Mouse (Mus musculus) heart, embryonic 12.5 days (tissue): ENCODE measurements around the gene Spata19. TPM values are rescaled to one million over a fixed set of nuclear protein-coding genes. Genes with fewer than 3 reads are reported as not detected.

Source experiments
- ATAC-seq: fragments of 200-750 bp; cut with Nextera tagmentation; 2 replicates; pipeline ENCODE4 v1.8.0; 2017; ENCODE audit warnings: moderate TSS enrichment, moderate library complexity; ENCODE audit not compliant: insufficient number of reproducible peaks, low FRiP score
- H3K27ac ChIP-seq: fragments of 300-500 bp; sonication (generic); 2 replicates; pipeline ENCODE4 v1.5.1; 2016; ENCODE audit warnings: mild to moderate bottlenecking, moderate library complexity; ENCODE audit not compliant: poor library complexity, severe bottlenecking
- H3K27me3 ChIP-seq: fragments of 300-500 bp; sonication (generic); replicated peaks from 2 replicates; pipeline ENCODE4 v1.6.1; 2016; ENCODE audit warnings: mild to moderate bottlenecking, moderate library complexity
- H3K36me3 ChIP-seq: fragments of 300-500 bp; sonication (generic); 2 replicates; pipeline ENCODE4 v1.6.1; 2016; ENCODE audit warnings: mild to moderate bottlenecking, moderate library complexity
- H3K4me1 ChIP-seq: fragments of 300-500 bp; sonication (generic); replicated peaks from 2 replicates; pipeline ENCODE4 v1.6.1; 2016; ENCODE audit warnings: mild to moderate bottlenecking
- H3K4me2 ChIP-seq: fragments of 300-500 bp; sonication (generic); 2 replicates; pipeline ENCODE4 v1.6.1; 2016; ENCODE audit warnings: mild to moderate bottlenecking, moderate library complexity
- H3K4me3 ChIP-seq: fragments of 300-500 bp; sonication (generic); 2 replicates; pipeline ENCODE4 v1.5.1; 2016; ENCODE audit warnings: mild to moderate bottlenecking
- H3K9ac ChIP-seq: fragments of 300-500 bp; sonication (generic); 2 replicates; pipeline ENCODE4 v1.6.1; 2016; ENCODE audit warnings: mild to moderate bottlenecking, moderate library complexity
- H3K9me3 ChIP-seq: fragments of 300-500 bp; sonication (generic); replicated peaks from 2 replicates; pipeline ENCODE4 v1.6.1; 2016; ENCODE audit warnings: mild to moderate bottlenecking, moderate library complexity
- WGBS: fragments of 180-500 bp; shearing (Covaris S2); methylation state at CpG from one replicate; pipeline ENCODE4 v1.1.7; 2016; 5-methylcytosine and 5-hydroxymethylcytosine counted together
- polyA plus RNA-seq: library from polyadenylated mRNA; unstranded; fragments of >200 nt; fragmentation: Nextera tagmentation; extraction: Ambion mirVana; gene quantifications from 2 replicates; pipeline ENCODE4 v1.2.1, GENCODE M21; 2016

Spata19 gene
- polyA plus RNA-seq = not detected in 2 replicates

DNA sequence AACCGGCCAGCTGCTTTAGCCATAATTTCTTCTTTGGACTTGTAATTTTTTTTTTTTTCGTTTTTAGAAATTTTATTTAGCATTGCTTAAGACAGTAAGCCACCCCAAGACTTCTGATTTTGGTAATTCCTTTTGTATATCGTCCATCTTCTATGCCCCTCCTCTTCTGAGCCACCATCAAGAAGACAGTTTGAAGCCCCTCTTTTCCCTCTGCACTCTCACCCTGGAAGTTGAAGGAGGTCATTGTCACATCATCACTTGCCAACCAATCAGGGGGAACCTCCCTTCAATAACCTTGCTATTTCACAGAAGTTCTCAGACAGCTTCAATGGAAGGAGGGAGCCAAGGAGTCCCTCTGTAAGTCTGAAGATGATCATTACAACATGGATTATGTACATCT is at the start of gene Spata19:
Gene Spata19 (plus strand): TSS at position 301 of the 400 bp plus-strand sequence.
- Histone ChIP-seq H3K4me3 (no peak within 1 kb of the TSS), H3K4me2 (no peak within 1 kb of the TSS), H3K36me3 (no peaks in the 10 kb centered on the region), H3K9me3 (no peaks in the 10 kb centered on the region), H3K27ac (no peak within 1 kb of the TSS), H3K9ac (no peak within 1 kb of the TSS), H3K4me1 (no peaks in the 10 kb centered on the region), H3K27me3 (no peaks in the 10 kb centered on the region)
- no peak for ATAC-seq
- WGBS = 64% methylated on average over 3 of the region's 3 CpGs

DNA sequence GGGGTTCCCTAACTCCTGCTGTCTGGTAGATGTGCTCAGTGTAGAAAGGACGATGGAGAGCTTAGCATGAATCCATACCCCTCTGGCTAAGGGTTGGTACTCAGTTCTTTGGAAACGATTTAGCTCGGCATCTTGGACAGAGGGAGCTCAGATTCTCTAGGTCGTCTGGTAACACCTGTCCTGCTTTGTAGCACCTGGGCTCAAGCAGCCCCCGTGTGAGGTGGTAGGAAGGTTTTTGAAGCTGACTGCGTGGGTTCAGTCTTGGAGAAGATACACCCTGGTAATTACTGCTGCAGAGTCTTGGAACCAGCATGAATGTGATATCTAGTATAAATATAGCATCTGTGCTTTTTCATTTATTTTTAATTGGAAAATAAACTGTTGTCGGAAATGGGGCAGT is 43.5 kb upstream of the Spata19 start:
- Histone ChIP-seq H3K27ac (no peak overlapping the region), H3K36me3 (no peaks in the 10 kb centered on the region), H3K4me1 (no peaks in the 10 kb centered on the region), H3K4me2 (no peak overlapping the region), H3K4me3 (no peak overlapping the region), H3K9ac (no peak overlapping the region), H3K9me3 (no peaks in the 10 kb centered on the region), H3K27me3 (no peaks in the 10 kb centered on the region)
- 70% methylated on average over 7 of the region's 7 CpGs for WGBS
- no peak for ATAC-seq

DNA sequence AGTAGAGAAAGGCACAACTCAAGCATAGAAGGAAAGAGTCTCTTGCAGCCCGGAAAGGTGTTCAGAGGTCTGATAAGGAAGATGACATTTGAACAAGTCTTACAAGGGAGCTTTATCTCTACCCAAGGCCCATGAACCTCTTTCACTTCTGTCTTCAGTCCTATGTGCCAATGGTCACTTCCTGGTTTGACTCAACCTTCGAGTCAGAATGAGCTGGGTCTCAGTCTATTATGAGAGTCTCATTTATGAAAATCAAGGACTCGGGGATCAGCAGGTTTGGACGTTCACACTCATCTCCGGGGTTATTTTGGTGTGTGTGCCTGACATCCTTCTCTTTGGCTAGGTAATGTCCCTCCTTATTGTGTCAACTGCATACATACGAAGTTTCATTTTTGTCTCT is 38.7 kb upstream of the Spata19 start:
- no peaks in the 10 kb centered on the region for H3K9me3 ChIP-seq
- H3K4me3 ChIP-seq = no peak overlapping the region
- no peak overlapping the region for H3K27ac ChIP-seq
- H3K9ac ChIP-seq = no peak overlapping the region
- no peaks in the 10 kb centered on the region for H3K36me3 ChIP-seq
- H3K4me1 ChIP-seq = no peaks in the 10 kb centered on the region
- WGBS = 80% methylated on average over 6 of the region's 6 CpGs
- H3K4me2 ChIP-seq = no peak overlapping the region
- no peak for ATAC-seq
- no peaks in the 10 kb centered on the region for H3K27me3 ChIP-seq

DNA sequence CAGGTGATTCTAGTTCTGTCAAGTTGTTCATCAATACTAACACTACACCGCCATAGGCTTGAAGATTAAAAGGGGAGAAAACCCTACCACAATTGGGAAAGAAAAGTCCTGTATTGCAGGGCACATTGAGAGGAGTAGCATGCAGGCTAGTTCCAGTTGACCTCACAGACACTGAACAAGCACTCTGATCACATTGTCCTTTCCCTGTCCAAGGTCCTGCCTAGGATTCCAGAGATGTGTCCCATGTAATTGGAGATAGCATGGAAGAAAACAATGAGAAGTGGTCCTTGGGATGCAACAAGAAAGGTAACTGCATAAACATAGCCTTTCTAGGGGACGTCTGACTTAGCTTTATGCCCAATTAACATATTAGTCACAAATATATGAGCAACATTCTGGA is 29.4 kb upstream of the Spata19 start:
- Histone ChIP-seq H3K4me1 (no peaks in the 10 kb centered on the region), H3K9ac (no peak overlapping the region), H3K9me3 (no peaks in the 10 kb centered on the region), H3K27ac (no peak overlapping the region), H3K4me2 (no peak overlapping the region), H3K36me3 (no peaks in the 10 kb centered on the region), H3K4me3 (no peak overlapping the region), H3K27me3 (no peaks in the 10 kb centered on the region)
- ATAC-seq = no peak
- WGBS = 38% methylated on average over 2 of the region's 2 CpGs

DNA sequence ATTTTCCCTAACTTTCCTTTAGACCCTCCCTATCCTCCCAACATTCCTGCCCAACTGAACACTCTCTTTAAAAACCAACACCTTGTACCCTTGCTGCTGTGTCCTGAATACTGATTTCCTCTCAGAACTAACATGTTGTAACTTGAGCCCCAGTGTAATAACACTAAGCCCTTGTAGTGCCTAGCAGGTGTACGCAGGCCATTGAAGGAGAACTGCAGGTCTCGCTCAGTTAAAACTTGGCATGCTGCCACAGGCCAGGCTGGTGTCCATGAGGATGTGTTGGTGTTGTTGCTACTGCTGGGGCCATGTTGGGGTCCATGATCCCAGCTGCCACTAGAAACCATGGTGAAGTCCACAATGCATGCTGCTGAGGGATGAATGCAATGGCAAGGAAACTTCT is 27.5 kb upstream of the Spata19 start:
- Histone ChIP-seq H3K9me3 (no peaks in the 10 kb centered on the region), H3K4me1 (no peaks in the 10 kb centered on the region), H3K9ac (no peak overlapping the region), H3K36me3 (no peaks in the 10 kb centered on the region), H3K4me2 (no peak overlapping the region), H3K4me3 (no peak overlapping the region), H3K27me3 (no peaks in the 10 kb centered on the region), H3K27ac (no peak overlapping the region)
- WGBS = 85% methylated on average over 2 of the region's 2 CpGs
- no peak for ATAC-seq

DNA sequence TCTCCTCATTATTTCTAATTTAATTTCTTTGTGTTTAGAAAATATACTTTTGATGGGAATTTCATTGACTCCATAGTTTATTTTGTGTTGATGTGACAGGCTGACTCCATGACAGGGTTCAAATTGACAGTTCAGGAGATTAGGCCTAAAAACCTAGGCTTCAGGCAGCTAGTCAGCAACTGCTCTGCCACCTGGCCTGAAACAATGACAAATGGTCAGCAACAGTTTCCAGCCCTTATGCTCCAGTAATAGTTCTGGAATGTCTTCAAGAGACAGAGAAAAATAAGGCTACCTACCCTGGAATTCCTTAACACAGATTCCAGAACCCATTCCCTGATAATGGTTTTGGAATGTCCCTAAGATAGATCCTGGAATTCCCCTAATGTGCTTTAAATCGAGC is 20.9 kb upstream of the Spata19 start:
- no peak for ATAC-seq
- WGBS = 32% methylated on average over 1 of the region's 1 CpGs
- H3K27ac ChIP-seq = no peak overlapping the region
- no peak overlapping the region for H3K4me3 ChIP-seq
- H3K9me3 ChIP-seq = 0 out of 2 replicates have a peak, but pooled peaks cover 4% of the 10 kb centered on the region
- H3K4me2 ChIP-seq = no peak overlapping the region
- H3K4me1 ChIP-seq = no peaks in the 10 kb centered on the region
- no peak overlapping the region for H3K9ac ChIP-seq
- no peaks in the 10 kb centered on the region for H3K36me3 ChIP-seq
- H3K27me3 ChIP-seq = no peaks in the 10 kb centered on the region

DNA sequence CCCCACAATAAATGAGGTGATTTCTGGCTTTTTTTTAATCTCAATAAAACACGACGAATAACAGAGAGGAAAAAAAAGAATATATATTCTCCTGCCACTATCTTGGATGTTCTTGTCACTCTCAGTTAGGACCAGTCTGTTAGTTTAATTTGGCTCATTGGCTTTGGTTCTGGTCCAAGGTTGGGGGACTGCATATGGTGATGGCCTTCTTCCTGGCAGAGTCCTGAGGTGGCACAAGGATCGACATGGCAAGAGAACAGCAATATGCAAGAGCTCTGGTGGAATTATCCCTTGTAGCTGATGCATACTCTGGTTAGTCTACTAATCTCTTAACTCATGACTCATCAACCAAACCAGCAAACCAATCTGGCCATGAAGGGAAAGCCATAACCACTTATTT is 9.6 kb upstream of the Spata19 start:
- no peak overlapping the region for H3K27ac ChIP-seq
- no peak overlapping the region for H3K9ac ChIP-seq
- no peak overlapping the region for H3K4me3 ChIP-seq
- no peaks in the 10 kb centered on the region for H3K36me3 ChIP-seq
- H3K4me2 ChIP-seq = no peak overlapping the region
- WGBS = 78% methylated on average over 3 of the region's 3 CpGs
- ATAC-seq = no peak
- H3K4me1 ChIP-seq = no peaks in the 10 kb centered on the region
- H3K9me3 ChIP-seq = no peaks in the 10 kb centered on the region
- no peaks in the 10 kb centered on the region for H3K27me3 ChIP-seq

DNA sequence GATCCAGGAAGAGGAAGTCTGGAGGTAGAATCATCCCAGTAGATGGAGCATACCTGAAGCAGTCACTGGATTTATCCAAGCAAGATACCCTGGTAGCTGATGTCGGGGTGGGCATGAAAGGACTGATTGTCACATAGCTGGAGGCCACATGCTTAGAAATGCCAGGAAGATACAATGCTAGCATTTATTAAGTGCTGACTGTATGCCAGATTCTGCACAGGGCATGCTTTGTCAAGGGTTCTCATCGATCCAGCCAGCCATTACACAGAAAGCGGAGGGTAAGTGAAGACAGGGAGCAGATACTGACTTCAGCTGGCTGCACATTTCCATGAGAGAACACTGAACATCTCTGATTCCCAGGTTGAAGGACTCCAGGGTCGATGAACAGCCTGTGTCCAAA is 4.6 kb downstream of the Spata19 start:
- no peak overlapping the region for H3K9ac ChIP-seq
- no peak overlapping the region for H3K4me2 ChIP-seq
- H3K4me3 ChIP-seq = no peak overlapping the region
- 68% methylated on average over 4 of the region's 4 CpGs for WGBS
- no peak overlapping the region for H3K27ac ChIP-seq
- H3K9me3 ChIP-seq = no peaks in the 10 kb centered on the region; the same call in 1 of the 2 replicates
- ATAC-seq = no peak
- H3K4me1 ChIP-seq = no peaks in the 10 kb centered on the region
- H3K36me3 ChIP-seq = no peaks in the 10 kb centered on the region
- H3K27me3 ChIP-seq = no peaks in the 10 kb centered on the region

DNA sequence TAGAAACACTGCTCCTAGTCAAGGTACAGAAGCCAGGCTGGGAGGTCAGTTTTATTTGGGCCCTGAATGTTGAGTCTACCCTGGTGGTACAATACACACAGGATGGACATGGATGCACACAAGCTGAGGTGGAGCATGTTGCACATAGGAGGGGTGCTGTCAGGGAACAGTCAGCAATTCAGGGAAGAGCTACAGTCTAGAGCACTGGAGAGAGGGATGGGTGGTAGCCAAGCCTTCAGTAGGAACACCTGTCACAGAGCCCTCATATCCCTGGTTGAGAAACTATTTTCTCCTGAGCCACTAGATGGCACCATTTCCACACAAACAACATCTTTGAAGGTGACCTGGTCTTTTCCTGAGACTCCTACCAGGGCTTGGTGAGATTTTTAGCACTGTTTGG is 13.1 kb downstream of the Spata19 start:
- no peaks in the 10 kb centered on the region for H3K4me1 ChIP-seq
- no peak overlapping the region for H3K4me2 ChIP-seq
- H3K36me3 ChIP-seq = no peaks in the 10 kb centered on the region
- no peak for ATAC-seq
- no peaks in the 10 kb centered on the region; the same call in 1 of the 2 replicates for H3K9me3 ChIP-seq
- H3K27ac ChIP-seq = no peak overlapping the region
- peaks cover 17% of the 10 kb centered on the region for H3K27me3 ChIP-seq
- no peak overlapping the region for H3K9ac ChIP-seq
- no peak overlapping the region for H3K4me3 ChIP-seq

DNA sequence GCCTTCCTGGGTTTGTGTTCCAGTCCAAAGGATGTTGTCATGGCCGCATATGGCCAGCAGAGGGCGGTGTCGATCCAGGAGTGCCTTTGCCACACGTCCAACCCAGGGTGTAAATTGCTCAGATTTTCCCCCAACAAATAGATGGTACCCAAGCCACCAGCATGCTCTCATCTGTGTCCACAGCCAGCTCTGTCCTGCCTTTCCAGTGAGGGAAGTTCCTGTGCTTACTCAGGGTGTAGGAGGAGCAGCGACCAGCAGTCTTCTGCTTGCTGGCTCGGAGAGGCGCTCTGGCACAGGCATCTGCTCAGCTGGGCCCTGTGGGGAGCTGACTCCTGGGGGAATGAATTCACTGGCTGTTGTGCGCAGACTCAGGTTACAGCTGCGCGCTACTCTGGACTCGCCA is 17.5 kb downstream of the Spata19 start:
- H3K27me3 ChIP-seq = peaks cover 25% of the 10 kb centered on the region
- no peak overlapping the region for H3K4me3 ChIP-seq
- peak overlapping the region; percentile 53 for H3K4me2 ChIP-seq
- H3K4me1 ChIP-seq = no peaks in the 10 kb centered on the region
- H3K27ac ChIP-seq = no peak overlapping the region
- ATAC-seq = 0 out of 2 replicates have a peak, but pooled peaks have one; percentile 45
- no peaks in the 10 kb centered on the region for H3K9me3 ChIP-seq
- WGBS = 3% methylated on average over 11 of the region's 11 CpGs
- H3K9ac ChIP-seq = no peak overlapping the region
- no peaks in the 10 kb centered on the region for H3K36me3 ChIP-seq

DNA sequence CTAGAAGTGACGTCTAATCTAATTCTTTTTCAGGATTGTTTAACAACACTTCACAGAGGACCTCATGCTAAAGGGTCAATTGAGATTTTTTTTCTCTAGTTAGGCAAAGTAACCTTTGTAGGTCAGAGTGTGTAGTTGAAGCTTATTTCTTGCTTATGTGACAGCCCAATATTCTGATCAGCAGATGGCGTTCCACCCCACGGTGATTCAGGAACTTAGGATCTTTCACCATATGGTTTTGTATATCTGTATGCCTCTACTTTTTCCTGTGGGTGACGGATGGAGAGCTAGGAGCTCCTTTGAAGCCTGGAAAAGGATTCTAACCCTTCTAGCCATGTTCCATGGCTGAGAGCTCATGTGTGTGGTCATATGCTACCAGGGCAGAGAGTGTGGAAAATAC is 27.9 kb downstream of the Spata19 start:
- Histone ChIP-seq H3K9me3 (no peaks in the 10 kb centered on the region), H3K4me3 (no peak overlapping the region), H3K9ac (no peak overlapping the region), H3K4me2 (no peak overlapping the region), H3K36me3 (no peaks in the 10 kb centered on the region), H3K27ac (no peak overlapping the region), H3K27me3 (no peaks in the 10 kb centered on the region), H3K4me1 (no peaks in the 10 kb centered on the region)
- 72% methylated on average over 4 of the region's 4 CpGs for WGBS
- no peak for ATAC-seq

DNA sequence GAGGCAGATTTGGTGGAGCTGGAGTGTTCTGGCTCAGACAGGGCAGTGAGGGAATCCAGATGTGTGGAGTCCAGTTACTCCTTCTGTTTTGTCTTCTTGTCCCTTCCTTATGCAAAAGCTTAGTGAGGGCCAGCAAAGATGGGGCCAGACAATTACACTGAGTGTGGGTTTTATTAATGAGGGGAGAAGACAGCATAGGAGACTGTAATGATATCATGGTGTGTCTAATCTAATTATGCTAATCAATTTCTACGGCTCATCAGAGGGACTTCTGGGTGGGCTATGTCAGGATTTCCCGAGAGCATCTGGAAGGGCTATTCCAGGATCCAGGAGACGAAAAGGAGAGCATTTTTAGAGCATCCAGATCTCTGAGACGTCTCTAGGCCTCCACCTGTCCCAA is 32.0 kb downstream of the Spata19 start:
- WGBS = 55% methylated on average over 4 of the region's 4 CpGs
- ATAC-seq = no peak
- Histone ChIP-seq H3K4me1 (no peaks in the 10 kb centered on the region), H3K9me3 (no peaks in the 10 kb centered on the region), H3K27me3 (no peaks in the 10 kb centered on the region), H3K27ac (no peak overlapping the region), H3K4me2 (no peak overlapping the region), H3K4me3 (no peak overlapping the region), H3K36me3 (no peaks in the 10 kb centered on the region), H3K9ac (no peak overlapping the region)
